Mouse (Mus musculus) forebrain, postnatal 0 days (tissue): ENCODE data around the gene Txndc9. TPM values are rescaled to one million over a fixed set of nuclear protein-coding genes. Genes with fewer than 3 reads are reported as not detected.

Experiments used
- ATAC-seq: fragments of 200-750 bp; cut with Nextera tagmentation; 2 replicates; pipeline ENCODE4 v1.8.0; 2017; ENCODE audit warnings: mild to moderate bottlenecking, moderate library complexity
- DNase-seq: peaks from one replicate; pipeline ENCODE4 v3.0.0-alpha.2; 2015
- H3K27ac ChIP-seq: fragments of 300-500 bp; sonication (generic); 2 replicates; pipeline ENCODE4 v1.5.1; 2014; ENCODE audit warnings: low read depth, mild to moderate bottlenecking, antibody characterized with exemption, low read length, moderate library complexity, mixed read lengths
- H3K27me3 ChIP-seq: fragments of 300-500 bp; sonication (generic); 2 replicates; pipeline ENCODE4 v1.6.1; 2014; ENCODE audit warnings: mild to moderate bottlenecking, low read length, mixed read lengths; ENCODE audit not compliant: insufficient read depth
- H3K36me3 ChIP-seq: fragments of 300-500 bp; sonication (generic); 2 replicates; pipeline ENCODE4 v1.6.1; 2014; ENCODE audit warnings: mild to moderate bottlenecking, moderate library complexity; ENCODE audit not compliant: insufficient read depth
- H3K4me1 ChIP-seq: fragments of 300-500 bp; sonication (generic); 2 replicates; pipeline ENCODE4 v1.6.1; 2014; ENCODE audit warnings: antibody characterized with exemption; ENCODE audit not compliant: insufficient read depth
- H3K4me2 ChIP-seq: fragments of 300-500 bp; sonication (generic); 2 replicates; pipeline ENCODE4 v1.6.1; 2014; ENCODE audit warnings: low read depth, mild to moderate bottlenecking, moderate library complexity
- H3K4me3 ChIP-seq: fragments of 300-500 bp; sonication (generic); 2 replicates; pipeline ENCODE4 v1.5.1; 2014; ENCODE audit warnings: low read depth, low read length, mixed read lengths
- H3K9ac ChIP-seq: fragments of 300-500 bp; sonication (generic); 2 replicates; pipeline ENCODE4 v1.6.1; 2014; ENCODE audit warnings: mild to moderate bottlenecking
- H3K9me3 ChIP-seq: fragments of 300-500 bp; sonication (generic); 2 replicates; pipeline ENCODE4 v1.6.1; 2016; ENCODE audit warnings: low read length
- CTCF ChIP-seq: sonication (generic); IDR thresholded peaks from 2 replicates; pipeline ENCODE4 v1.5.1; 2016; ENCODE audit warnings: antibody characterized with exemption, control low read depth, low read depth
- WGBS: fragments of 180-500 bp; shearing (Covaris S2); extraction: QIAGEN DNeasy Blood & Tissue Kit; methylation state at CpG from one replicate; pipeline ENCODE4 v1.1.7; 2014; 5-methylcytosine and 5-hydroxymethylcytosine counted together
- polyA plus RNA-seq: library from polyadenylated mRNA; unstranded; fragments of >200 nt; fragmentation: Nextera tagmentation; extraction: Ambion mirVana; gene quantifications from 2 replicates; pipeline ENCODE4 v1.2.1, GENCODE M21; 2015
- total RNA-seq: library from RNA; depleted of rRNA; stranded (reverse); fragments of >200 nt; gene quantifications from 2 replicates; pipeline ENCODE4 v1.2.3, GENCODE M21; 2014; rRNA removed

Txndc9 gene
- total RNA-seq (48.1 and 60.2 TPM in 2 replicates), polyA plus RNA-seq (126 and 129 TPM in 2 replicates)

- H3K27me3 ChIP-seq = no peaks in the 10 kb centered on the region
- TF ChIP-seq CTCF = peak; percentile 77
- H3K27ac ChIP-seq = peak within 1 kb of the TSS; percentile 96
- peak within 1 kb of the TSS; percentile 75 for H3K4me2 ChIP-seq
- WGBS = under 1% methylated on average over 50 of the region's 50 CpGs
- H3K9ac ChIP-seq = peak within 1 kb of the TSS; percentile 90
- DNase-seq = peak; percentile 96
- peaks cover 25% of the 10 kb centered on the region for H3K36me3 ChIP-seq
- peaks cover 13% of the 10 kb centered on the region for H3K4me1 ChIP-seq
- no peaks in the 10 kb centered on the region for H3K9me3 ChIP-seq
- peak within 1 kb of the TSS; percentile 88 for H3K4me3 ChIP-seq
- peak; percentile 91 for ATAC-seq
Measured at GRCm38 (mm10) chr1:37997867-37998266, at the start of gene Txndc9, which contains the start of gene Eif5b. Gene Txndc9, minus strand, starts transcription at chr1:37997893. Gene Eif5b, plus strand, starts transcription at chr1:37998010.

GRCm38 (mm10) chr1:38038898-38039297 lies 41.2 kb upstream of the Txndc9 start:
- Histone ChIP-seq H3K4me2 (no peak overlapping the region), H3K36me3 (peaks cover 49% of the 10 kb centered on the region), H3K9ac (no peak overlapping the region), H3K27ac (no peak overlapping the region), H3K9me3 (no peaks in the 10 kb centered on the region), H3K4me3 (no peak overlapping the region), H3K4me1 (no peaks in the 10 kb centered on the region), H3K27me3 (no peaks in the 10 kb centered on the region)
- no peak for TF ChIP-seq CTCF
- no peak for ATAC-seq
- WGBS = 88% methylated on average over 2 of the region's 2 CpGs
- DNase-seq = no peak

GRCm38 (mm10) chr1:38037375-38037774 lies 39.7 kb upstream of the Txndc9 start:
- H3K36me3 ChIP-seq = peaks cover 51% of the 10 kb centered on the region
- no peak overlapping the region for H3K9ac ChIP-seq
- no peak for TF ChIP-seq CTCF
- H3K27me3 ChIP-seq = no peaks in the 10 kb centered on the region
- DNase-seq (peak; percentile 29), ATAC-seq (no peak)
- H3K9me3 ChIP-seq = no peaks in the 10 kb centered on the region
- H3K27ac ChIP-seq = no peak overlapping the region
- H3K4me3 ChIP-seq = no peak overlapping the region
- H3K4me2 ChIP-seq = no peak overlapping the region
- H3K4me1 ChIP-seq = no peaks in the 10 kb centered on the region
- WGBS = 82% methylated on average over 5 of the region's 5 CpGs

GRCm38 (mm10) chr1:38035521-38035920 lies 37.8 kb upstream of the Txndc9 start:
- peaks cover 49% of the 10 kb centered on the region for H3K36me3 ChIP-seq
- no peaks in the 10 kb centered on the region for H3K4me1 ChIP-seq
- ATAC-seq (no peak), DNase-seq (no peak)
- WGBS = 91% methylated on average over 4 of the region's 4 CpGs
- H3K9me3 ChIP-seq = no peaks in the 10 kb centered on the region
- H3K4me3 ChIP-seq = no peak overlapping the region
- no peaks in the 10 kb centered on the region for H3K27me3 ChIP-seq
- no peak overlapping the region for H3K9ac ChIP-seq
- H3K27ac ChIP-seq = no peak overlapping the region
- no peak overlapping the region for H3K4me2 ChIP-seq
- TF ChIP-seq CTCF = no peak

GRCm38 (mm10) chr1:38031391-38031790 lies 33.7 kb upstream of the Txndc9 start:
- no peak overlapping the region for H3K4me3 ChIP-seq
- no peak for ATAC-seq
- no peak overlapping the region for H3K9ac ChIP-seq
- 94% methylated on average over 5 of the region's 5 CpGs for WGBS
- H3K4me2 ChIP-seq = no peak overlapping the region
- H3K27ac ChIP-seq = no peak overlapping the region
- peaks cover 27% of the 10 kb centered on the region for H3K36me3 ChIP-seq
- H3K27me3 ChIP-seq = no peaks in the 10 kb centered on the region
- H3K4me1 ChIP-seq = no peaks in the 10 kb centered on the region
- no peak for DNase-seq
- no peak for TF ChIP-seq CTCF
- no peaks in the 10 kb centered on the region for H3K9me3 ChIP-seq

GRCm38 (mm10) chr1:38027301-38027700 lies 29.6 kb upstream of the Txndc9 start:
- H3K9me3 ChIP-seq = no peaks in the 10 kb centered on the region
- 93% methylated on average over 7 of the region's 7 CpGs for WGBS
- H3K27me3 ChIP-seq = no peaks in the 10 kb centered on the region
- DNase-seq (no peak), ATAC-seq (no peak)
- H3K4me2 ChIP-seq = no peak overlapping the region
- H3K36me3 ChIP-seq = peaks cover 26% of the 10 kb centered on the region
- no peak overlapping the region for H3K4me3 ChIP-seq
- H3K9ac ChIP-seq = no peak overlapping the region
- TF ChIP-seq CTCF = no peak
- no peaks in the 10 kb centered on the region for H3K4me1 ChIP-seq
- no peak overlapping the region for H3K27ac ChIP-seq

GRCm38 (mm10) chr1:38014551-38015203 lies 17.0 kb upstream of the Txndc9 start:
- TF ChIP-seq CTCF = no peak
- Histone ChIP-seq H3K9ac (no peak overlapping the region), H3K27me3 (no peaks in the 10 kb centered on the region), H3K36me3 (peaks cover 9% of the 10 kb centered on the region; the same call in 1 of the 2 replicates), H3K9me3 (no peaks in the 10 kb centered on the region), H3K4me3 (no peak overlapping the region), H3K4me2 (no peak overlapping the region), H3K4me1 (no peaks in the 10 kb centered on the region), H3K27ac (no peak overlapping the region)
- DNase-seq (no peak), ATAC-seq (no peak)
- 94% methylated on average over 2 of the region's 2 CpGs for WGBS
